Mouse (Mus musculus): ENCODE measurements around the gene Maml2. TPM values are rescaled to one million over a fixed set of nuclear protein-coding genes. Genes with fewer than 3 reads are reported as not detected.

The Maml2 gene
- polyA plus RNA-seq, 1 experiment from 2014 or later = 10.0 TPM

DNA sequence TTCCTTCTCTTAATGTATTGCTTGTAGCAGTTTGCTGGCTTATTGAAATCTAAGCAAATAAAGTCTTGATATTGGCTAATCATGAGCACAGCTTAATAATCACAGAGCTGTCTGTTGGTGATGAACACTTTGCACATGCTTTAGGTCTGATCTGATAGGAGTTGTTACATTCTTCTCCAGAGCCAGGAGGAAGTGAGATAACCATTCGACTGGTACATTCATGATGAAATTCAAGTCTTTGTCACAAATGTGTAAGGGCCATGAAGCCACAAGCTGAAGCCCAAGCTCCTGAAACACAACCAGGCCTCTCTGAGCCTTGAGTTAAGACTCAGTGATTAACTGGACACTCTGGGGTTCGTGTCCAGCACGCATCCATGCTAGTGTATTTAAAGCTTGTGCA lies 225.3 kb downstream of the Maml2 start:
- Histone ChIP-seq H3K9ac (ENCODE audit: low read depth, low read length) (no peak overlapping the region), H3K27ac (no peak overlapping the region), H3K9me3 (replicated peaks; ENCODE audit: low read length) (no peaks in the 10 kb centered on the region), H3K4me2 (ENCODE audit: low read length) (no peak overlapping the region), H3K4me3 (replicated peaks; ENCODE audit: low read depth, low read length) (no peak overlapping the region), H3K27me3 (ENCODE audit: insufficient read depth, low read length) (no peaks in the 10 kb centered on the region), H3K36me3 (ENCODE audit: insufficient read depth, low read length) (no peaks in the 10 kb centered on the region), H3K4me1 (replicated peaks; ENCODE audit: insufficient read depth, low read length) (peaks cover 20% of the 10 kb centered on the region)
- WGBS = 89% methylated on average over 3 of the region's 3 CpGs
- DNase-seq (ENCODE audit: low spot score) (no peak), ATAC-seq (replicated peaks; ENCODE audit: low FRiP score, low read depth) (no peak)
- no peak for TF ChIP-seq CTCF (IDR thresholded peaks at IDR 0.05; ENCODE audit: low read depth)

- Histone ChIP-seq H3K27me3 (ENCODE audit: insufficient read depth, low read length) (no peaks in the 10 kb centered on the region), H3K4me3 (replicated peaks; ENCODE audit: low read depth, low read length) (no peak overlapping the region), H3K27ac (peak overlapping the region; percentile 69), H3K4me2 (ENCODE audit: low read length) (no peak overlapping the region; the same call in 1 of the 2 replicates), H3K4me1 (replicated peaks; ENCODE audit: insufficient read depth, low read length) (peaks cover 20% of the 10 kb centered on the region), H3K36me3 (ENCODE audit: insufficient read depth, low read length) (no peaks in the 10 kb centered on the region), H3K9me3 (replicated peaks; ENCODE audit: low read length) (no peaks in the 10 kb centered on the region), H3K9ac (ENCODE audit: low read depth, low read length) (no peak overlapping the region)
- TF ChIP-seq CTCF (IDR thresholded peaks at IDR 0.05; ENCODE audit: low read depth) = no peak
- DNase-seq (ENCODE audit: low spot score) (peak; percentile 64), ATAC-seq (replicated peaks; ENCODE audit: low FRiP score, low read depth) (no peak)
- 34% methylated on average over 1 of the region's 1 CpGs for WGBS
Observed at GRCm38 (mm10) chr9:13525075-13525474, 227.3 kb downstream of the Maml2 start.

GRCm38 (mm10) chr9:13525561-13526255 lies 228.0 kb downstream of the Maml2 start:
- no peak for TF ChIP-seq CTCF (IDR thresholded peaks at IDR 0.05; ENCODE audit: low read depth)
- peaks cover 20% of the 10 kb centered on the region for H3K4me1 ChIP-seq (replicated peaks; ENCODE audit: insufficient read depth, low read length)
- H3K9ac ChIP-seq (ENCODE audit: low read depth, low read length) = no peak overlapping the region
- ATAC-seq (replicated peaks; ENCODE audit: low FRiP score, low read depth) (peak; percentile 69), DNase-seq (ENCODE audit: low spot score) (no peak)
- no peak overlapping the region for H3K4me2 ChIP-seq (ENCODE audit: low read length)
- no peaks in the 10 kb centered on the region for H3K27me3 ChIP-seq (ENCODE audit: insufficient read depth, low read length)
- WGBS = 52% methylated on average over 5 of the region's 5 CpGs
- peak overlapping the region; percentile 69 for H3K27ac ChIP-seq
- H3K4me3 ChIP-seq (replicated peaks; ENCODE audit: low read depth, low read length) = no peak overlapping the region
- no peaks in the 10 kb centered on the region for H3K9me3 ChIP-seq (replicated peaks; ENCODE audit: low read length)
- no peaks in the 10 kb centered on the region for H3K36me3 ChIP-seq (ENCODE audit: insufficient read depth, low read length)

DNA sequence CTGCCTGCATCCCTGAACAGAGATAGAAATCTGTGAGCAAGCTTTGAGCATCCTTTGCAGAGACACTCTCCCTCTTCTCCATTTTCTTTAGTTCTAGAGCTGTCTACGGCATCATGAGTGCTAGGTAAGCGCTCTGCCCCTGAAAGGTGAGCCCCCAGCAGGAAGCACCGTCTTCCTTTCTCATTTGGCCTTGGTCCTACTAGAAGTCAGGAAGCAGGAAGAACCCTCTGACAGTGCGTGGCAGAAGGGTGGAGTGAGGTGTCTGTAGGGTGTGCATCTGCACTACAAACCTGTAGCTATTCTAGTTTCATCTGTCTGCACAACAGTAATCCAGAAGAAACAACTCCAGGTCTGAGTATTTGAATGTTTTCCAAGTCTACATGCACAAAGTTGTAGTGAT lies 232.8 kb downstream of the Maml2 start:
- Histone ChIP-seq H3K36me3 (ENCODE audit: insufficient read depth, low read length) (no peaks in the 10 kb centered on the region), H3K4me3 (replicated peaks; ENCODE audit: low read depth, low read length) (no peak overlapping the region), H3K27me3 (ENCODE audit: insufficient read depth, low read length) (no peaks in the 10 kb centered on the region), H3K4me2 (ENCODE audit: low read length) (no peak overlapping the region), H3K9me3 (replicated peaks; ENCODE audit: low read length) (no peaks in the 10 kb centered on the region), H3K9ac (ENCODE audit: low read depth, low read length) (no peak overlapping the region), H3K4me1 (replicated peaks; ENCODE audit: insufficient read depth, low read length) (peaks cover 15% of the 10 kb centered on the region), H3K27ac (no peak overlapping the region)
- TF ChIP-seq CTCF (IDR thresholded peaks at IDR 0.05; ENCODE audit: low read depth) = no peak
- 59% methylated on average over 4 of the region's 4 CpGs for WGBS
- ATAC-seq (replicated peaks; ENCODE audit: low FRiP score, low read depth) = no peak
- DNase-seq (ENCODE audit: low spot score) = no peak

DNA sequence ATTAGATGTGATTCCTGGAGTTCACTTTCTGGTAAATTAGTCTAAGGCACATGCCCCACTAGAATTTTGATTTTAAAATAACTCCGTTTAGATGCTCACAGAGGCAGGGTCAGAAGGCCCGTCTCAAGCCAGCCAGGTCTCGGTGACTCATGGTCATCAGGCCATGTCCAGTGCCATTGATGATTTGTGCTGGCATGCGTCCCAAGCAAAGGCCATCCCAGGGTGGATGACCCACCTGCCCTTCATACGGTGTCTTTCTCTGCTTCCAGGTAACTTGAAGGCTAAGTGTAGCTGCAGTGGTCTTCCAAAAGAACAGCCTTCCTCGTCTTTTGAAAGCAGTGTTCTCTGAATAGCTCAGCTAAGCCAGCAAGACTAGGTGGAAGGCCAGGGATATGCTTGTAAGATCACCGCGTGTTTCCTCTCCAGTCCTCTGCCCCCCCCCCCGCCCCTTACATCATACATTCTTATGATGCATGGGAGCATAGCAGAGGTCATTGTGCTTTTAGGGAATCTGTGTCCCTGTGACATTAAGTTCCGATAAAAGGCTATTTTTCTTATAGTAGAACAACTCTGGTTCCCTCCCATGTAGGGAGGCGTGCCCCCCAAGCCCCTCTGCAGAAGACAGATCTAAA lies 235.4 kb downstream of the Maml2 start:
- Histone ChIP-seq H3K4me1 (replicated peaks; ENCODE audit: insufficient read depth, low read length) (peaks cover 12% of the 10 kb centered on the region; the same call in 1 of the 2 replicates), H3K4me2 (ENCODE audit: low read length) (no peak overlapping the region), H3K4me3 (replicated peaks; ENCODE audit: low read depth, low read length) (no peak overlapping the region), H3K27me3 (ENCODE audit: insufficient read depth, low read length) (no peaks in the 10 kb centered on the region), H3K9me3 (replicated peaks; ENCODE audit: low read length) (no peaks in the 10 kb centered on the region), H3K36me3 (ENCODE audit: insufficient read depth, low read length) (no peaks in the 10 kb centered on the region), H3K9ac (ENCODE audit: low read depth, low read length) (no peak overlapping the region), H3K27ac (no peak overlapping the region)
- ATAC-seq (replicated peaks; ENCODE audit: low FRiP score, low read depth) (peak; percentile 71), DNase-seq (ENCODE audit: low spot score) (peak; percentile 49)
- no peak for TF ChIP-seq CTCF (IDR thresholded peaks at IDR 0.05; ENCODE audit: low read depth)
- WGBS = 46% methylated on average over 11 of the region's 11 CpGs

- H3K36me3 ChIP-seq (ENCODE audit: insufficient read depth, low read length) = no peaks in the 10 kb centered on the region
- peak overlapping the region; percentile 19; the same call in 1 of the 2 replicates for H3K27ac ChIP-seq
- no peaks in the 10 kb centered on the region for H3K9me3 ChIP-seq (replicated peaks; ENCODE audit: low read length)
- DNase-seq (ENCODE audit: low spot score) (no peak), ATAC-seq (replicated peaks; ENCODE audit: low FRiP score, low read depth) (no peak)
- 73% methylated on average over 5 of the region's 5 CpGs for WGBS
- H3K4me3 ChIP-seq (replicated peaks; ENCODE audit: low read depth, low read length) = no peak overlapping the region
- H3K27me3 ChIP-seq (ENCODE audit: insufficient read depth, low read length) = no peaks in the 10 kb centered on the region
- H3K9ac ChIP-seq (ENCODE audit: low read depth, low read length) = no peak overlapping the region
- TF ChIP-seq CTCF (IDR thresholded peaks at IDR 0.05; ENCODE audit: low read depth) = no peak
- peaks cover 12% of the 10 kb centered on the region for H3K4me1 ChIP-seq (replicated peaks; ENCODE audit: insufficient read depth, low read length)
- H3K4me2 ChIP-seq (ENCODE audit: low read length) = no peak overlapping the region
Observed at GRCm38 (mm10) chr9:13535803-13536202, 238.0 kb downstream of the Maml2 start.
